Mouse (Mus musculus) liver, embryonic 14.5 days (tissue): ENCODE measurements around the gene St5. TPM values are rescaled to one million over a fixed set of nuclear protein-coding genes. Genes with fewer than 3 reads are reported as not detected.

Experiments
- ATAC-seq: fragments of 200-750 bp; cut with Nextera tagmentation; 2 replicates; pipeline ENCODE4 v1.8.0; 2017; ENCODE audit warnings: moderate number of reproducible peaks, mild to moderate bottlenecking, moderate library complexity; ENCODE audit not compliant: insufficient read depth
- DNase-seq, 3 experiments: peaks; one replicate each; pipeline ENCODE4 v3.0.0-alpha.2; 2012 to 2013; ENCODE audit warnings: low read depth in 3 of 3, low spot score in 3 of 3
- H3K27ac ChIP-seq: fragments of 300-500 bp; sonication (generic); 2 replicates; pipeline ENCODE4 v1.5.1; 2014; ENCODE audit warnings: moderate library complexity, mild to moderate bottlenecking, control low read depth, inconsistent platforms
- H3K27me3 ChIP-seq: fragments of 300-500 bp; sonication (generic); 2 replicates; pipeline ENCODE4 v1.6.1; 2014; ENCODE audit warnings: mild to moderate bottlenecking, low read length, moderate library complexity; ENCODE audit not compliant: control insufficient read depth, insufficient read depth
- H3K36me3 ChIP-seq: fragments of 300-500 bp; sonication (generic); replicated peaks from 2 replicates; pipeline ENCODE4 v1.6.1; 2014; ENCODE audit warnings: low read depth; ENCODE audit not compliant: control insufficient read depth, insufficient read depth
- H3K4me1 ChIP-seq, 2 experiments: fragments of 200-500 bp in 1 of 2; fragments of 300-500 bp in 1 of 2; sonication (generic) in 1 of 2; replicated peaks; 2 replicates each; pipeline ENCODE4 v1.6.1; 2012 to 2014; ENCODE audit warnings: antibody characterized with exemption in 1 of 2, inconsistent platforms in 1 of 2, low read length in 1 of 2; ENCODE audit not compliant: control insufficient read depth in 2 of 2, insufficient read depth in 2 of 2
- H3K4me2 ChIP-seq: fragments of 300-500 bp; sonication (generic); 2 replicates; pipeline ENCODE4 v1.6.1; 2014; ENCODE audit warnings: low read depth, mild to moderate bottlenecking, control low read depth, moderate library complexity
- H3K4me3 ChIP-seq, 2 experiments: fragments of 200-500 bp in 1 of 2; fragments of 300-500 bp in 1 of 2; sonication (generic) in 1 of 2; 2 replicates each; pipeline ENCODE4 v1.5.1; 2012 to 2014; ENCODE audit warnings: low read depth in 2 of 2, low read length in 2 of 2, mild to moderate bottlenecking in 2 of 2, control low read depth in 1 of 2, inconsistent platforms in 1 of 2, moderate library complexity in 1 of 2; ENCODE audit not compliant: insufficient read depth in 1 of 2
- H3K9ac ChIP-seq: fragments of 300-500 bp; sonication (generic); replicated peaks from 2 replicates; pipeline ENCODE4 v1.6.1; 2014; ENCODE audit warnings: mild to moderate bottlenecking, control low read depth, moderate library complexity
- H3K9me3 ChIP-seq: fragments of 300-500 bp; sonication (generic); 2 replicates; pipeline ENCODE4 v1.6.1; 2016; ENCODE audit warnings: low read length, mixed read lengths; ENCODE audit not compliant: control insufficient read depth
- CTCF ChIP-seq: IDR thresholded peaks from 2 replicates; pipeline ENCODE4 v1.5.1; 2016; ENCODE audit warnings: antibody characterized with exemption, low read depth, control low read depth
- EP300 ChIP-seq: IDR thresholded peaks from 2 replicates; pipeline ENCODE4 v1.6.1; 2016; ENCODE audit warnings: antibody characterized with exemption, low read depth
- WGBS: fragments of 180-500 bp; shearing (Covaris S2); extraction: QIAGEN DNeasy Blood & Tissue Kit; methylation state at CpG from one replicate; pipeline ENCODE4 v1.1.7; 2014; ENCODE audit not compliant: insufficient replicate concordance; 5-methylcytosine and 5-hydroxymethylcytosine counted together
- polyA plus RNA-seq, 2 experiments: library from polyadenylated mRNA; depleted of rRNA in 1 of 2; stranded (reverse) in 1 of 2; unstranded in 1 of 2; fragments of >200 nt; fragmentation: Nextera tagmentation in 1 of 2; extraction: Ambion mirVana in 1 of 2; gene quantifications; 2 replicates each; pipeline versions ENCODE4 v1.2.1 to v1.2.3; 2012 to 2014

St5 gene
- polyA plus RNA-seq, 2 experiments: 13.8 to 14.0 TPM

DNA sequence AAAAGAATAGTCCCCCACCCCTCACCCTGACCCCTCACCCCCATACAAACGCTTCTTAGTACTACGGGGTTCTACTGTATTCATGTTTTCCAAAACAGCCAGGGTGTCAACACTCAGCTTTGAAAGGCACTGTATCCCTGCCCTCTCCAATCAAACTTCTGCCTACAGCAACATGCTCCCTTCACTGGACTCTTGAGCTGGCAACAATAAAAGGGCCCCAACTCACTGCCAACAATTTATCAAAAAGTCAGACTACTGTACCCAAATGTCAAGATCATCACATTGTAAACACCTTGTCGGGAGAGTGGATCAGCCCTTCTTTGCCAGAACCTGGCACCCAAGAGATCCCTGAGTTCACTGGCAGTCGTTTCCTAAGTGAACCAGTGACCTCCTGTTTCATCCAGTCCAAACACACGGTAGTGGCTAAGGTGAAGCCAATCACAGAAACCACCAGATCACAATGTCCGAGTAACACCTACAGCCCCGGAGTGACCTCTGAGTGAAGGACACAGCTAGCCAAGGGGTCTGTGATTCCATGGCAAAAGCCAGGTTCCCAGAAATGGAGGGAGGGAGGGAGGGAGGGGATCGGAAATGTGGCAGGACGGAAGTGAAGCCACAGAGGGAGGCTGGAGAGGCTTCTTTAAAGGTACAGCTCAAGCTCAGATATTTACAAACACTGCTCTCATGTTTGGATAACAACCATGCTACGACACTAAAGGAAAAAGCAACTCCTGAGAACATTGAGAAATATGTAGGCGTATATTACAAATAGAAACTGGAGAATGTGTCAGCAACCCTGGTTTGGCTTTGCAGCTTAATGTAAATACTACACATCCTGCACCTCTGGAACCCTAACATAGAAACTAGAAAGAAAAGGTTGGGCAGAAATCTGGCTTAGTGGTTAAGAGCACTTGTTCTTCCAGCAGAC lies 136.3 kb downstream of the St5 start:
- no peak overlapping the region for H3K27ac ChIP-seq
- 60% methylated on average over 11 of the region's 11 CpGs for WGBS
- TF ChIP-seq CTCF (no peak), EP300 (no peak)
- ATAC-seq: 0 out of 2 replicates have a peak, but pooled peaks have one; percentile 20
- peaks cover 0 to 17% of the 10 kb centered on the region in 2 experiments; a peak in 2 of 4 replicates for H3K4me1 ChIP-seq
- no peak for DNase-seq
- H3K4me2 ChIP-seq: no peak overlapping the region
- no peaks in the 10 kb centered on the region for H3K27me3 ChIP-seq
- H3K9ac ChIP-seq: no peak overlapping the region
- H3K4me3 ChIP-seq: no peak overlapping the region
- H3K36me3 ChIP-seq: no peaks in the 10 kb centered on the region
- H3K9me3 ChIP-seq: no peaks in the 10 kb centered on the region

DNA sequence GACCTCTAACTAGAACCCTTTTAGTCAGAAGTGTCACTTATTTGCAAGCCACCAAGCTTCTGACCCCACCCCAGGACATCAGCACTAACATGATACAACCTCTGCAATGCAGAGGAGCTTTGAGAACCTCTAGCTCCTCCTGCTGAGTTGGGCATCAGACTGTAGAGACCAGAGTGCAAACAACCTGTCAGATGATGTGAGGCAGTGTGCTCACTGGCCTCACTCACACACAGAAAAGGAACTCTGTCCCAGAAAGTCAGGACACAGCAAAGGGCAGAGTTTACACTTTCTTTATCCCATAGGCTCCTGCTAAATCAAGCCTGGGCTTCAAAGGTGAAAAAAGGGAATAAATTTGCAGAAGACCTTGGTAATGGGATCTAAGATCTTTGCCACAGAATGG lies 137.1 kb downstream of the St5 start:
- no peak for DNase-seq
- H3K27ac ChIP-seq: no peak overlapping the region
- H3K4me2 ChIP-seq: no peak overlapping the region
- ATAC-seq: no peak
- no peak for TF ChIP-seq CTCF
- no peak for TF ChIP-seq EP300
- no peaks in the 10 kb centered on the region for H3K9me3 ChIP-seq
- H3K36me3 ChIP-seq: no peaks in the 10 kb centered on the region
- H3K27me3 ChIP-seq: no peaks in the 10 kb centered on the region
- no peak overlapping the region for H3K4me3 ChIP-seq
- H3K4me1 ChIP-seq: peaks cover 0 to 19% of the 10 kb centered on the region in 2 experiments; a peak in 2 of 4 replicates
- no peak overlapping the region for H3K9ac ChIP-seq

DNA sequence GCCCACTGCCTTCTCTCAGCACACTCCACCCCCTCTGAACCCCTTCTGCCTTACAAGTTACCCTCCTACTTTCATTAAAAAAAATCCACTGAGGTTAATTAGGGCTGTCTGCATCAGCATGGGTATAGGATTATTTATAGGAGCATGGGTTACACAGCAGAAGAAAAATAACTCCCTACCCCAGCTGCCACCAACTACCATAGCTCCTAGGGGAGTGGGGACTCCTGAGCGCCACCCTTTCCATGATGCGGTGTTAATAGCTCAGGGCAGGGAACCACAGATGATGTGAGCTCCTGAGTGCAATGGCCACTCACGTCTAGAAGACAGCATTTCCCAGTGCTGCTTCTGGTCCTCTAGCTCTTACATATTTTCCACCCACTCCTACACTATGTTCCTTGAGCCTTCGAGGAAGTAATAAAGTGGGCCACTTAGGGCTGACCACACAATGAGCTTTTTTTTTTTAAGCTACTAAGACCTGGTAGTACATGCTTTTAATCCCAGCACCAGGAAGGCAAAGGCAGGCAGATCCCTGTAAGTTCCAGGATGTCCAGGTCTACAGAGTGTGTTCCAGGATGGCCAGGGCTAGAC lies 139.5 kb downstream of the St5 start:
- 63% methylated on average over 4 of the region's 4 CpGs for WGBS
- peaks cover 0 to 19% of the 10 kb centered on the region in 2 experiments; a peak in 2 of 4 replicates for H3K4me1 ChIP-seq
- DNase-seq: no peak
- no peak overlapping the region for H3K4me3 ChIP-seq
- TF ChIP-seq CTCF (no peak), EP300 (no peak)
- H3K9ac ChIP-seq: no peak overlapping the region
- no peaks in the 10 kb centered on the region for H3K9me3 ChIP-seq
- no peak for ATAC-seq
- no peak overlapping the region for H3K4me2 ChIP-seq
- no peaks in the 10 kb centered on the region for H3K27me3 ChIP-seq
- H3K36me3 ChIP-seq: no peaks in the 10 kb centered on the region
- no peak overlapping the region for H3K27ac ChIP-seq

DNA sequence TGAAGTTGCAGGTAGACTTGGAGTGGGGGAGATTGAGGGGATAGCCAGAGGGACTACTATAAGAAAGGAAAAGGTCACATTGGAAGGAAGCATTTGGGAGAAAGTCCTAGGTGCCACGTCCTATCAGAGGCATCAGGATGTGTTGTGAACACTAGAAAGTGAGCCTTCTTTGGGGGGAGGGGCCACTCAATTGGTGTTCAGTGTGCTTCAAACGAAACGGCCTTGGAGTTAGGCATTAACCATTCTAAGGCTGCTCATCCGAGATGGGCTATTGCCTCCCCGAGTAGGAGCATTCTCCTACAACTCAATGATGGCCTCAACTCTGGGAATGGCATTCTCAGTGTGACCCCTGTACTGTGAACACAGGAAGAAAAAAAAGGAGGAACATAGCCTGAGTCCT lies 140.7 kb downstream of the St5 start:
- WGBS: 37% methylated on average over 5 of the region's 5 CpGs
- Histone ChIP-seq H3K27ac (no peak overlapping the region), H3K36me3 (no peaks in the 10 kb centered on the region), H3K9me3 (no peaks in the 10 kb centered on the region), H3K4me1 (peaks cover 0 to 18% of the 10 kb centered on the region in 2 experiments; a peak in 2 of 4 replicates), H3K4me3 (no peak overlapping the region), H3K27me3 (no peaks in the 10 kb centered on the region), H3K4me2 (peak overlapping the region; percentile 20), H3K9ac (no peak overlapping the region)
- ATAC-seq (no peak), DNase-seq (no peak)
- TF ChIP-seq EP300: no peak

DNA sequence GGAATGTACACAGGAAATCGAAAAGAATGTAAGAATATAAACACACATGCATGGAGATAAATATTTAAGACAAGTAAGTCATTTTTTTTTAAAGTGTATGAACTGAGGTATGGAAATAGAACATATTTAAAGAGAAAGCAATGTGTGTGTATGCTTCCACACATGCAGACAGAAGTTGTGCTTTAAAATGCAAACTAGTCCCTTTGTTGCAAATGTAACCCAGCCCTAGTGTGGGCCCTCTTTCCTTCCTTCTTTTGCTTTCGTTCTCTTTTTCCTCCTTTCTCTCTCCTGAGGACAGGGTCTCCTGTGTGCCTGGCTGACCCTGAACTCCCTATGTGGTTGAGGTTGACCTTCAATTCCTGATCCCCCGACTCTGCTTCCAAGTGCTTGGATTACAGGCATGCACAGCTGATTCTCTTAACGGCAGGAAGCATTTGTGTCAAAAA lies 141.2 kb downstream of the St5 start:
- peaks cover 0 to 17% of the 10 kb centered on the region in 2 experiments; a peak in 2 of 4 replicates for H3K4me1 ChIP-seq
- no peaks in the 10 kb centered on the region for H3K27me3 ChIP-seq
- ATAC-seq (no peak), DNase-seq (no peak)
- no peak for TF ChIP-seq CTCF
- no peak for TF ChIP-seq EP300
- no peak overlapping the region for H3K9ac ChIP-seq
- WGBS: 23% methylated on average over 4 of the region's 4 CpGs
- H3K4me3 ChIP-seq: no peak overlapping the region
- H3K27ac ChIP-seq: no peak overlapping the region
- H3K36me3 ChIP-seq: no peaks in the 10 kb centered on the region
- peak overlapping the region; percentile 20 for H3K4me2 ChIP-seq
- no peaks in the 10 kb centered on the region for H3K9me3 ChIP-seq
